Mouse (Mus musculus): ENCODE results near the gene Lat. TPM values are rescaled to one million over a fixed set of nuclear protein-coding genes. Genes with fewer than 3 reads are reported as not detected.
"Not testable (repeated sequence)": the region's sequence is repeated elsewhere in the genome, so short reads cannot be mapped to it uniquely, and the experiment has no call there.

The Lat gene
- 4.3 and 22.6 TPM in 2 replicates for polyA plus RNA-seq (2015; fragmentation: Nextera tagmentation; extraction: Ambion mirVana)

GRCm38 (mm10) chr7:126369393-126369792 is at the start of gene Lat:
TSS of gene Lat (minus strand) at chr7:126369570.
- WGBS: 57% methylated on average over 13 of the region's 13 CpGs
- Histone ChIP-seq H3K36me3 (peaks cover 38% of the 10 kb centered on the region), H3K4me3 (peak within 1 kb of the TSS; percentile 35; the same call in 1 of the 2 replicates), H3K4me2 (0 out of 2 replicates have a peak within 1 kb of the TSS, but pooled peaks have one; percentile 9), H3K9ac (peak within 1 kb of the TSS; percentile 25; the same call in 1 of the 2 replicates), H3K9me3 (replicated peaks) (no peaks in the 10 kb centered on the region), H3K4me1 (replicated peaks) (no peaks in the 10 kb centered on the region), H3K27ac (no peak within 1 kb of the TSS), H3K27me3 (no peaks in the 10 kb centered on the region)
- ATAC-seq (replicated peaks; ENCODE audit: insufficient number of reproducible peaks, insufficient read depth, low FRiP score, low read depth): peak; percentile 47

- H3K27ac ChIP-seq: no peak overlapping the region
- no peaks in the 10 kb centered on the region; the same call in 1 of the 2 replicates for H3K9me3 ChIP-seq (replicated peaks)
- no peak overlapping the region for H3K4me2 ChIP-seq
- H3K9ac ChIP-seq: no peak overlapping the region
- no peak overlapping the region for H3K4me3 ChIP-seq
- no peaks in the 10 kb centered on the region for H3K4me1 ChIP-seq (replicated peaks)
- H3K36me3 ChIP-seq: no peaks in the 10 kb centered on the region
- 43% methylated on average over 3 of the region's 3 CpGs for whole genome bisulfite sequencing
- no peaks in the 10 kb centered on the region for H3K27me3 ChIP-seq
- ATAC-seq (replicated peaks; ENCODE audit: insufficient number of reproducible peaks, insufficient read depth, low FRiP score, low read depth): no peak
Observed at GRCm38 (mm10) chr7:126418496-126418895, 49.1 kb upstream of the Lat start.

DNA sequence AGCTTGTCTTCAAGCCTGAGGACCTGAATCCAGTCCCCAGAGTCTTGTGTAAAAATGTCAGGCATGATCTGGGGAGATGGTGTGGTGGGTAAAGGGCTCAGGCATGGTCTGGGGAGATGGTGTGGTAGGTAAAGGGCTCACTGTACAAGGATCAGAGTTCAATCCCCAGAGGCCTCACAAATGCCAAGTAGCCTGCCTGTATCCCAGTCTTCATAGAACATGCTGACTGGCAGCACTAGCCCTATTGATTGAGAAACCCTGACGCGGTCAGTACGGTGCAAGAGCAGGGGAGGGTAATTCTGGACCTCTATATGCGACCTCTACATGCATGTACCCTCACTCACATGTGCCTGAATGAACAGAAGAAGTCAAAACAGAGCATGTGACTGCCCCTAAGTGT is 48.2 kb upstream of the Lat start:
- 85% methylated on average over 4 of the region's 4 CpGs for WGBS
- Histone ChIP-seq H3K4me2 (no peak overlapping the region), H3K36me3 (no peaks in the 10 kb centered on the region), H3K4me1 (replicated peaks) (no peaks in the 10 kb centered on the region), H3K9ac (no peak overlapping the region), H3K4me3 (no peak overlapping the region), H3K27ac (no peak overlapping the region), H3K27me3 (no peaks in the 10 kb centered on the region), H3K9me3 (replicated peaks) (no peaks in the 10 kb centered on the region; the same call in 1 of the 2 replicates)
- ATAC-seq (replicated peaks; ENCODE audit: insufficient number of reproducible peaks, insufficient read depth, low FRiP score, low read depth): no peak

GRCm38 (mm10) chr7:126417045-126417444 is 47.7 kb upstream of the Lat start:
- no peak overlapping the region for H3K4me3 ChIP-seq
- H3K27ac ChIP-seq: no peak overlapping the region
- H3K27me3 ChIP-seq: peaks cover 2% of the 10 kb centered on the region; the same call in 1 of the 2 replicates
- no peak for ATAC-seq (replicated peaks; ENCODE audit: insufficient number of reproducible peaks, insufficient read depth, low FRiP score, low read depth)
- no peaks in the 10 kb centered on the region; the same call in 1 of the 2 replicates for H3K9me3 ChIP-seq (replicated peaks)
- 51% methylated on average over 8 of the region's 8 CpGs for WGBS
- no peaks in the 10 kb centered on the region for H3K36me3 ChIP-seq
- H3K4me2 ChIP-seq: no peak overlapping the region
- no peaks in the 10 kb centered on the region for H3K4me1 ChIP-seq (replicated peaks)
- H3K9ac ChIP-seq: no peak overlapping the region

GRCm38 (mm10) chr7:126416615-126417014 is 47.2 kb upstream of the Lat start:
- H3K4me1 ChIP-seq (replicated peaks): no peaks in the 10 kb centered on the region
- no peaks in the 10 kb centered on the region for H3K36me3 ChIP-seq
- no peak for ATAC-seq (replicated peaks; ENCODE audit: insufficient number of reproducible peaks, insufficient read depth, low FRiP score, low read depth)
- no peak overlapping the region for H3K4me3 ChIP-seq
- no peaks in the 10 kb centered on the region; the same call in 1 of the 2 replicates for H3K9me3 ChIP-seq (replicated peaks)
- no peak overlapping the region for H3K27ac ChIP-seq
- H3K9ac ChIP-seq: no peak overlapping the region
- no peak overlapping the region for H3K4me2 ChIP-seq
- peaks cover 6% of the 10 kb centered on the region; the same call in 1 of the 2 replicates for H3K27me3 ChIP-seq
- WGBS: 55% methylated on average over 2 of the region's 2 CpGs

DNA sequence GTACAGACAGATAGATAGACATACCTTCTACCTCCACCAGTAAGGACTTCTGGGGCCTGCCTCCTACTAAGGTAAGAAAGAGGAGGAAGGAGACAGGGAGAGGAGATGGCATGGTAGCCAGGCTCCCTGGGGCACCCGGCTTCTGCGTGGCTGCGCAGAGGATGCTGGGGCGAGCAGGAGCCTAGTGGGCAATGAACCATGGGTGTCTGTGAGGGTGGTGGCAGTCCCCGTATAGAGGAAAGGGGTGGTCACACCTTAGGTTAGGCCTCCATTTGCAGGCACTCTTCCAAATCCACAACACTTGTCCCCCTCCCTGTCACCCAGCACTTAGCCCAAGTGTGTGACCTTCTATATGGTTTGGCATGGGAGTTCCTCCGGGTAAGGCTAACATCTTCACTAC is 45.4 kb upstream of the Lat start, which contains the start of gene Cd19:
Gene Cd19, minus strand, starts transcription at position 165 of the 400 bp plus-strand sequence.
- Histone ChIP-seq H3K27me3 (peaks cover 6% of the 10 kb centered on the region), H3K36me3 (no peaks in the 10 kb centered on the region), H3K27ac (no peak within 1 kb of the TSS), H3K9me3 (replicated peaks) (no peaks in the 10 kb centered on the region), H3K4me2 (no peak within 1 kb of the TSS), H3K4me1 (replicated peaks) (no peaks in the 10 kb centered on the region), H3K9ac (no peak within 1 kb of the TSS), H3K4me3 (no peak within 1 kb of the TSS)
- no peak for ATAC-seq (replicated peaks; ENCODE audit: insufficient number of reproducible peaks, insufficient read depth, low FRiP score, low read depth)
- 77% methylated on average over 6 of the region's 6 CpGs for WGBS

GRCm38 (mm10) chr7:126411061-126411460 is 41.7 kb upstream of the Lat start:
- Histone ChIP-seq H3K9me3 (replicated peaks) (no peaks in the 10 kb centered on the region), H3K27ac (no peak overlapping the region), H3K27me3 (peaks cover 6% of the 10 kb centered on the region), H3K4me3 (no peak overlapping the region), H3K4me2 (no peak overlapping the region), H3K36me3 (no peaks in the 10 kb centered on the region), H3K9ac (no peak overlapping the region), H3K4me1 (replicated peaks) (no peaks in the 10 kb centered on the region)
- WGBS: 80% methylated on average over 4 of the region's 4 CpGs
- ATAC-seq (replicated peaks; ENCODE audit: insufficient number of reproducible peaks, insufficient read depth, low FRiP score, low read depth): no peak

DNA sequence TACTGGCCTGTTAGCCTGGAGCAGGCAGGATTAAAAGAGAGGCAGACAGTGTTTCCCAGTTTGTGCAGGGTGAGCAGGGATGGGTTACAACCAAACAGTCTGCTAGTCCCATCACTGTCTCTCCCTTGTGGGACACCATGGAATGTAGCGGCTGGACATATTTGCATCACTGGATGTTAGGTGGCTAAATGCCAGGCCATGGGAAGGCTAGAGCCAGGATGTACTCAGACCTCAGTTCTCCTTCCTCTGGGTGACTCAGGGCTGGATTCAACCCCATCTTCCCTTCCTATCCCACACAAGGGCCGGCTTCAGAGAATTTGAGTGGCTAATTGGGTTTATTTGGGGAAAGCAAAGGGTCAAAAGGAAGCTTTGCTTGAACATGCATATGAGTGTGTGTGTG is 39.3 kb upstream of the Lat start:
- H3K36me3 ChIP-seq: no peaks in the 10 kb centered on the region
- no peak overlapping the region for H3K4me2 ChIP-seq
- WGBS: 75% methylated on average over 2 of the region's 2 CpGs
- no peaks in the 10 kb centered on the region for H3K9me3 ChIP-seq (replicated peaks)
- H3K9ac ChIP-seq: no peak overlapping the region
- no peak for ATAC-seq (replicated peaks; ENCODE audit: insufficient number of reproducible peaks, insufficient read depth, low FRiP score, low read depth)
- H3K4me1 ChIP-seq (replicated peaks): no peaks in the 10 kb centered on the region
- no peak overlapping the region for H3K27ac ChIP-seq
- peaks cover 6% of the 10 kb centered on the region for H3K27me3 ChIP-seq
- H3K4me3 ChIP-seq: no peak overlapping the region

DNA sequence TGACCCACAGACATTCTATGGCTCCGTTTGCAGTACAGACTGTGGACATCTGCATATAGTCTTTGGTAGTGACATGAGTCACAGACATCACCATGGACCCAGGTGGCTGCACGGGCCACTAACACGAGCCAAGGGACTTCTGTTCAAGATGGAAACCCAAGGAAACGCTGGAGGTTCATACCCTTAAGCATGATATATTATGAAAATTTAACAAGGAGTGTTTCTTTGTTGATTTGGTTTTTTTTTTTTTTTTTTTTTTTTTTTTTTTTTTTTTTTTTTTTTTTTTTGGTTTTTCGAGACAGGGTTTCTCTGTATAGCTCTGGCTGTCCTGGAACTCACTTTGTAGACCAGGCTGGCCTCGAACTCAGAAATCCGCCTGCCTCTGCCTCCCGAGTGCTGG is 33.1 kb upstream of the Lat start:
- not testable (repeated sequence) for H3K4me1 ChIP-seq (replicated peaks); H3K27me3 ChIP-seq; H3K27ac ChIP-seq; H3K9me3 ChIP-seq (replicated peaks); H3K4me3 ChIP-seq; H3K36me3 ChIP-seq; H3K9ac ChIP-seq; H3K4me2 ChIP-seq; ATAC-seq (replicated peaks; ENCODE audit: insufficient number of reproducible peaks, insufficient read depth, low FRiP score, low read depth)
- 74% methylated on average over 8 of the region's 8 CpGs for WGBS

DNA sequence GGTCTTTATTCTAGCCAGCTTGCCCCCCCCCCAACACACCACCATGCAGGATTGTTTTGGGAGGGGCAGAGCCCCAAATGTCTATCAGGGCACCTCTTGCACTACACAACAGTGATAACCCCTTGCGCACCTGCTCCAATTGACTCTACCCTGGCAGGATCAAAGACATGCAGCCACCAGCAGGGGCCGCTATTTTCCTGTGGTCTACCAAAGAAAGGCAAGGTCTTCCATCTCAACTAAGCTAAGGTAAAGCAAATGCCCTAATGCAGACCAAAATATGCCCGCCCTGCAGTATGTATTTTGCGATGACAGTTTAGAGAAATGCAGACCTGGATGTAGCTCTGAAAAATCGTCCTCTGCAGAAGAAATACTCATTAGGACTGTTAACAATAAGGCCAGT is 30.2 kb upstream of the Lat start:
- Histone ChIP-seq H3K36me3 (no peaks in the 10 kb centered on the region), H3K4me3 (no peak overlapping the region), H3K9ac (no peak overlapping the region), H3K27me3 (no peaks in the 10 kb centered on the region), H3K9me3 (replicated peaks) (no peaks in the 10 kb centered on the region), H3K4me1 (replicated peaks) (peaks cover 9% of the 10 kb centered on the region), H3K27ac (no peak overlapping the region), H3K4me2 (no peak overlapping the region)
- ATAC-seq (replicated peaks; ENCODE audit: insufficient number of reproducible peaks, insufficient read depth, low FRiP score, low read depth): no peak
- WGBS: 13% methylated on average over 5 of the region's 5 CpGs

DNA sequence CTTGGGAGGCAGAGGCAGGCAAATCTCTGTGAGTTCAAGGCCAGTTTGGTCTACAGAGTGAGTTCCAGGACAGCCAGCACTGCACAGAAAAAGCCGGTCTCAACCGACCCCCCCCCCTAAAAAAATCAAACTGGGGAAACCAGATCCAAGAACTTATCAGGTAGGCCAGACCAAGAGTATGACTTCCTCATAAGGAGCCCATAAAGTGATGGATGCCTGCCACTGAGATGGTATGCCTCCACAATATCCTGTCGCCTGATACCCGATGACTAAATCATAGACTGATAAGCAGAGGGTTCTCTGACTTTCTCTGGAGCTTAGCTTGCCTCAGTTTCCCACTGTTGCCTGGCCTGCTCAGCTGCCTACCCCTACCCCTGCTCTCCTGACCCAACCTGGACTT is 28.5 kb upstream of the Lat start:
- no peak for ATAC-seq (replicated peaks; ENCODE audit: insufficient number of reproducible peaks, insufficient read depth, low FRiP score, low read depth)
- H3K4me3 ChIP-seq: no peak overlapping the region
- no peak overlapping the region for H3K4me2 ChIP-seq
- no peaks in the 10 kb centered on the region for H3K27me3 ChIP-seq
- no peak overlapping the region for H3K9ac ChIP-seq
- H3K4me1 ChIP-seq (replicated peaks): peaks cover 9% of the 10 kb centered on the region
- H3K36me3 ChIP-seq: no peaks in the 10 kb centered on the region
- no peaks in the 10 kb centered on the region for H3K9me3 ChIP-seq (replicated peaks)
- H3K27ac ChIP-seq: no peak overlapping the region
- WGBS: 81% methylated on average over 4 of the region's 4 CpGs

- Histone ChIP-seq H3K9me3 (replicated peaks) (no peaks in the 10 kb centered on the region), H3K27me3 (no peaks in the 10 kb centered on the region), H3K4me2 (peak overlapping the region; percentile 52), H3K4me3 (peak overlapping the region; percentile 76; the same call in 1 of the 2 replicates), H3K9ac (no peak overlapping the region), H3K4me1 (replicated peaks) (peaks cover 9% of the 10 kb centered on the region), H3K36me3 (no peaks in the 10 kb centered on the region), H3K27ac (no peak overlapping the region)
- 32% methylated on average over 6 of the region's 6 CpGs for WGBS
- ATAC-seq (replicated peaks; ENCODE audit: insufficient number of reproducible peaks, insufficient read depth, low FRiP score, low read depth): no peak
Observed at GRCm38 (mm10) chr7:126397221-126397620, 27.9 kb upstream of the Lat start.
